Mouse (Mus musculus) cortical plate, adult 2 months (tissue): ENCODE results near the gene Ddost. TPM values are rescaled to one million over a fixed set of nuclear protein-coding genes. Genes with fewer than 3 reads are reported as not detected.
A peak's percentile ranks its signal among the peaks of the same experiment; 100 is the strongest.

Experiments used
- H3K27ac ChIP-seq: fragments of 200-500 bp; 2 replicates; pipeline ENCODE4 v1.5.1; 2012; ENCODE audit warnings: low read length, control low read depth, inconsistent platforms; ENCODE audit not compliant: insufficient read depth
- H3K4me1 ChIP-seq: fragments of 200-500 bp; 2 replicates; pipeline ENCODE4 v1.6.1; 2011; ENCODE audit warnings: low read length; ENCODE audit not compliant: control insufficient read depth, insufficient read depth
- H3K4me3 ChIP-seq: fragments of 200-500 bp; 2 replicates; pipeline ENCODE4 v1.5.1; 2011; ENCODE audit warnings: mild to moderate bottlenecking, low read length, control low read depth; ENCODE audit not compliant: insufficient read depth
- CTCF ChIP-seq: fragments of 200-500 bp; IDR thresholded peaks from 2 replicates; pipeline ENCODE4 v1.5.1; 2011; ENCODE audit warnings: mild to moderate bottlenecking, control low read depth, low read length; ENCODE audit not compliant: insufficient read depth; ENCODE audit errors: extremely low read depth
- POLR2A ChIP-seq: fragments of 200-500 bp; IDR thresholded peaks from 2 replicates; pipeline ENCODE4 v1.6.1; 2011; ENCODE audit warnings: mild to moderate bottlenecking, low read length, control low read depth; ENCODE audit not compliant: insufficient read depth; ENCODE audit errors: extremely low read depth
- polyA plus RNA-seq: library from polyadenylated mRNA; depleted of rRNA; stranded (reverse); fragments of >200 nt; gene quantifications from 2 replicates; pipeline ENCODE4 v1.2.3, GENCODE M21; 2012

Ddost gene
- polyA plus RNA-seq, 1 experiment: 99.4 TPM

- H3K27ac ChIP-seq: no peak overlapping the region
- no peak overlapping the region for H3K4me3 ChIP-seq
- no peaks in the 10 kb centered on the region for H3K4me1 ChIP-seq
- no peak for TF ChIP-seq CTCF
- TF ChIP-seq POLR2A: no peak
These were observed 28.6 kb downstream of the Ddost start for GRCm38 (mm10) chr4:138333135-138333534.

- TF ChIP-seq CTCF (no peak), POLR2A (no peak)
- no peak overlapping the region for H3K4me3 ChIP-seq
- H3K4me1 ChIP-seq: no peaks in the 10 kb centered on the region
- no peak overlapping the region for H3K27ac ChIP-seq
These were observed 30.5 kb downstream of the Ddost start for GRCm38 (mm10) chr4:138335036-138335435.

GRCm38 (mm10) chr4:138335648-138336047 lies 31.1 kb downstream of the Ddost start:
- no peak overlapping the region for H3K27ac ChIP-seq
- TF ChIP-seq POLR2A: no peak
- no peak for TF ChIP-seq CTCF
- no peak overlapping the region for H3K4me3 ChIP-seq
- no peaks in the 10 kb centered on the region for H3K4me1 ChIP-seq

- TF ChIP-seq POLR2A (no peak), CTCF (no peak)
- H3K27ac ChIP-seq: no peak overlapping the region
- H3K4me3 ChIP-seq: no peak overlapping the region
- H3K4me1 ChIP-seq: no peaks in the 10 kb centered on the region
These were observed 32.3 kb downstream of the Ddost start for GRCm38 (mm10) chr4:138336876-138337275.

GRCm38 (mm10) chr4:138337341-138337740 lies 32.8 kb downstream of the Ddost start:
- H3K27ac ChIP-seq: no peak overlapping the region
- no peaks in the 10 kb centered on the region for H3K4me1 ChIP-seq
- no peak overlapping the region for H3K4me3 ChIP-seq
- TF ChIP-seq POLR2A (no peak), CTCF (no peak)

- H3K27ac ChIP-seq: no peak overlapping the region
- H3K4me3 ChIP-seq: no peak overlapping the region
- no peaks in the 10 kb centered on the region for H3K4me1 ChIP-seq
- TF ChIP-seq CTCF (peak; percentile 53; the same call in 1 of the 2 replicates), POLR2A (no peak)
These were observed 35.4 kb downstream of the Ddost start for GRCm38 (mm10) chr4:138339963-138340362.

- Histone ChIP-seq H3K4me1 (no peaks in the 10 kb centered on the region), H3K27ac (no peak overlapping the region), H3K4me3 (no peak overlapping the region)
- TF ChIP-seq CTCF (no peak), POLR2A (no peak)
These were observed 36.9 kb downstream of the Ddost start for GRCm38 (mm10) chr4:138341393-138341792.

GRCm38 (mm10) chr4:138342048-138342447 lies 37.5 kb downstream of the Ddost start:
- H3K27ac ChIP-seq: no peak overlapping the region
- H3K4me3 ChIP-seq: no peak overlapping the region
- no peak for TF ChIP-seq POLR2A
- no peak for TF ChIP-seq CTCF
- no peaks in the 10 kb centered on the region for H3K4me1 ChIP-seq

- Histone ChIP-seq H3K27ac (no peak overlapping the region), H3K4me3 (no peak overlapping the region), H3K4me1 (no peaks in the 10 kb centered on the region)
- TF ChIP-seq POLR2A (no peak), CTCF (no peak)
These were observed 38.2 kb downstream of the Ddost start for GRCm38 (mm10) chr4:138342778-138343177.

- TF ChIP-seq CTCF: no peak
- no peak for TF ChIP-seq POLR2A
- Histone ChIP-seq H3K4me1 (no peaks in the 10 kb centered on the region), H3K27ac (no peak overlapping the region), H3K4me3 (no peak overlapping the region)
These were observed 38.9 kb downstream of the Ddost start for GRCm38 (mm10) chr4:138343341-138343837.

GRCm38 (mm10) chr4:138344891-138345545 lies 40.5 kb downstream of the Ddost start:
- no peak overlapping the region for H3K4me3 ChIP-seq
- H3K4me1 ChIP-seq: no peaks in the 10 kb centered on the region
- H3K27ac ChIP-seq: no peak overlapping the region
- no peak for TF ChIP-seq CTCF
- TF ChIP-seq POLR2A: no peak
